Mouse (Mus musculus) cerebellum, adult 8-10 months (tissue): ENCODE measurements around the gene Uhmk1.
A peak's percentile ranks its signal among the peaks of the same experiment; 100 is the strongest.
"Not testable (repeated sequence)": the region's sequence is repeated elsewhere in the genome, so short reads cannot be mapped to it uniquely, and the experiment has no call there.

Source experiments
- DNase-seq: peaks from one replicate; pipeline ENCODE4 v3.0.0; 2022

The Uhmk1 gene

DNA sequence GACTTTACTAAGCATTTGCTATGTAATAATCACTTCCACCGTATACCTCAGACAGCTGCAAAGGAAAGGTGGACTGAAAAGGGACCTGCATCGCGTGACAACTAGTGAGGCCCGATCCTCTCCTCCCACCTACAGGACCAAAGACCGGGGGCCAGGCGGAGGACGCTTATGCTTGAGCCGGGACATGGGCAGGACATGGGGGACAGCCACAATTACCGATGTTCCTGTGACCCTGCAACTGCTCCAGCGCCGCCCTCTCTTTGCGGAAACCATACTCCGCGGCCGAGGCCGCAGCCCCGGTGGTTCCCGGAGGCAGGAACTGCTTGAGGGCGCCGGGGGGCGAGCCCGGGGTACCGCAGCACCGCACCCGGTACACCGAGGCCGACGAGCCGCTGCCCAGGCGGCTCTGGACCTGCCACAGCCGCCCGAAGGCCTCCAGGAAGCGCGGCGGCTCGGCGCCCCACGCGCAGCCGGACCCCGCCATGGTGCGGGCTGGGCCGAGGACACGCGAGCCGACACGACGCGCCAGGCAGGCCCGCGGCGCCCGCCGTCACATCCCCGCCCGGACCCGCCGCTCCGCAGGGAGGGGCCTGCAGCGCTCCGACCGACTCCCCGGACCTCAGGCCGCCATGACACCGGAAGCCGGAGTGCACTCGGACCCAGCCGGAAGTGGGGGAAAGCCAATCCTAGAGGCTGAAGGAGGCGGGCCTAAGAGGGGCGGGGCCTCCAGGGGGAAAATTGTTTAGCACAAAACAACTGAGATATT, at the start of gene Uhmk1:
Gene Uhmk1, minus strand, starts transcription at position 641 of the 766 bp plus-strand sequence.
- peak; percentile 88 for DNase-seq

DNA sequence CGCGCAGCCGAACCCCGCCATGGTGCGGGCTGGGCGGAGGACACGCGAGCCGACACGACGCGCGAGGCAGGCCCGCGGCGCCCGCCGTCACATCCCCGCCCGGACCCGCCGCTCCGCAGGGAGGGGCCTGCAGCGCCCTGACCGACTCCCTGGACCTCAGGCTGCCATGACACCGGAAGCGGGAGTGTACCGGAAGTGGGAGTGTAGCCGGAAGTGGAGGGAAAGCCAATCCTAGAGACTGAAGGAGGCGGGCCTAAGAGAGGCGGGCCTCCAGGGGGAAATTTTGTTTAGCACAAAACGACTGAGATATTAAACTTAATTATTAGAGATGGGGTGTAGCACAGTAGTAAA, 40.3 kb upstream of the Uhmk1 start:
- DNase-seq, result peak; percentile 84

DNA sequence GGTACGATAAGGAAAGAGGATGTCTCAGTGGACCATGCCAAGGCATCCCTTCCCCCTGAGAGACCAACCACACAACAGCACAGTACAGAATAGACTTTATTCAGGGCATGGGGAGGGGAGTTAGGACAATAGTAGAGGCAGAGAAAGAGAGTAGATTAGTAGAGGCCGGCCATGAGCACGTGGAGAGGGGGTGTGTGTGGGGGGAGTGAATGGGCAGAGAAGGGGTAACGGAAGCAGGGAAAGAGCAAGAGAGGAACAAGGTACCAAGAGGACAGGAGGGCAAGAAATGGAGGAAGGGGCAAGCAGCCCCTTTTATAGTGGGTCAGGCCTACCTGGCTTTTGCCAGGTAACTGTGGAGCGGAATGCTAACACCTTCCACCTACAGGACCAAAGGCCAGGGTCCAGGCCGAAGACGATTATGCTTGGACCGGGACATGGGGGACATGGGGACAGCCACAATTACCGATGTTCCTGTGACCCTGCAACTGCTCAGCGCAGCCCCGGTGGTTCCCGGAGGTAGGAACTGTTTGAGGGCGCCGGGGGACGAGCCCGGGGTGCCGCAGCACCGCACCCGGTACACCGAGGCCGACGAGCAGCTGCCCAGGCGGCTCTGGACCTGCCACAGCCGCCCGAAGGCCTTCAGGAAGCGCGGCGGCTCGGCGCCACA, 39.8 kb upstream of the Uhmk1 start:
- peak; percentile 1 for DNase-seq

GRCm38 (mm10) chr1:170245016-170245415, 29.8 kb upstream of the Uhmk1 start:
- DNase-seq, result no peak

GRCm38 (mm10) chr1:170232688-170233087, 17.5 kb upstream of the Uhmk1 start, which contains the start of gene Sh2d1b2:
Sh2d1b2 (plus strand) TSS chr1:170232749.
- not testable (repeated sequence) for DNase-seq

DNA sequence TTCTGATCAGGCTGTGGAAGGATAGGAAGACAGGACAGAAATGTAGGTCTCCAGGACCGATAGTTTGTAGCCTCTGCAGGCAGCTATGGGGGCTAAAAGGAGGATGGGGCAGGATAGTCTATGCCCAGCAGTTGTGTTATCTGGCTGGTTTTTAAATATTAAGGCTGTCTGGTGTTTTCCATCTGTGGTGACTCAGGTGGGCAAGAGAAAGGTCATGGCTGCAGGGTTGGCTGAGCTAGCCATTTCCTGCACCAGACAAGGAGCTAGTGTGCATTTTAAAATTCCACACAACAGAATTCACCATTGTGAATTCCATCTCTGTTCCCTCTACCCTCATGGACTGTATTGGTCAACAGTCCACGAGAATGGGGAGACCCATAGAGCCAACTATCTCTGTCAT, 8.1 kb upstream of the Uhmk1 start:
- DNase-seq, result no peak

- DNase-seq, result no peak
These were observed 5.2 kb upstream of the Uhmk1 start for GRCm38 (mm10) chr1:170220351-170220750.

GRCm38 (mm10) chr1:170218091-170218884, 3.1 kb upstream of the Uhmk1 start:
- no peak for DNase-seq

GRCm38 (mm10) chr1:170215590-170215989, 393 bp upstream of the Uhmk1 start:
- no peak for DNase-seq

DNA sequence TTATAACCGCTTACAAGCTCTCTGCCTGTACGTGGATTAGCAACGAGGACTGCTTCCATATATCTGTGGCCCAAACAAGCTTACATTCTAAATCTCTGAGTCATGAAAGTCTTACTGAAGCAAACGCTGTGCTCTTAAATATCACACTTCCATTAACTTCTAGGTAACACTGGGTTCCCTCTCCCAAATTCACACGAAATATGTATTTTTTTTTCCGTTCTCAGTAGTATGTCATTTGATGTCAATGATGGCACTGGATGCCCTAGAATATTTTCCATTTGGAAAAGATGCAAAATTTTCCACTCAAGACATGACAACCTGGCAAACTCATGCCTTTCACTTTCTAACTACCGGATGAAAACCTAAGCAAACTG, 827 bp downstream of the Uhmk1 start:
- DNase-seq, result no peak

DNA sequence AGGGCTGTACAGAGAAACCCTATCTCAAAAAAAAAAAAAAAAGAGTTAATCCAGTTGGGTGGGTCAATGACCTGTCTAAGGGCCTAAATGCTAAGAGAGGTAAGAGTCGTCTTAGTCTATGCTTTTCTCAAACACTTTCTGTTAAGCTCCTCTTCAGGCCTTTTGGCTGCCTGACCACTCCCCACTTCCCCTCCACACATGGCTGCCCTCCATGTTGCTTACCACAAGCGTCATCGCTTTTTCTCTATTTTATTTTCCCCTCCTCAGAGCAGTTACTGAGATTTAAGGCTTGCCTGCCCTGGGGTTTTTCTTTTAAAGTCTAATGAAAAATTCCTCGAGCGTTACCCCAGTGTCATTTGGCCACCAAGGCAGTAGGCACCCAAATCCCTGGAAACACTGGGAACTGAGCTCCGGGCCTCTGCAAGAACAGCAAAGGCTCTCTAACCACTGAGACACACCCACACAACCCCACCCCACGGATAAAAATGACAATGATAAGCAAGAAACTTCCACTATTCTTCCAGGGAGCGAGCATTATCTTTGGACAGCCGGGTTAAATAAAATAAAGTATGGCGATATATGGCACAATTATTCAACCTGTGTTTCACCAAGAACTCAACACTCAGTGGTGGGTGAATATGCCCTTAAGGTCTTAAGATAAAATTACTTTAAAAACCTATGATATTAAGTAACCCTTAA, 1.9 kb downstream of the Uhmk1 start:
- no peak for DNase-seq

DNA sequence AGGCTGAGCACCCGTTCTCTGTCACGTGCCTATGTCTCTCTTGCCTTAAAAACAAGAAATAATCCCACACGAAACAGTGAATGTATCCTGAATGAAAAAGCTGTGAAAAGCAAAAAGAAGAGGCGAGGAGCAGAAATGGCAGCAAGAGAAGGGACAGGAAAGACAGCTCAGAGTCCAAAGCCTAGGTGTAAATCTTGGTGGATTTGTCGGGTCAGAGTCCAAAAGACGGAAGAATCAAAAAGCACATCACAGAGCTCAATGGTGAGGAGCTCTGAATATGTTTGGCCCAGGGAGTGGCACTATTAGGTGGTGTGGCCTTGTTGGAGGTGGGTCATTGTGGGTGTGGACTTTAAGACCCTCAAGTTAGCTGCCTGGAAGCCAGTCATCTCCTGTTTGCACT, 8.8 kb downstream of the Uhmk1 start:
- no peak for DNase-seq

GRCm38 (mm10) chr1:170200379-170200778, 14.8 kb downstream of the Uhmk1 start:
- DNase-seq, result no peak

GRCm38 (mm10) chr1:170196211-170196610, 19.0 kb downstream of the Uhmk1 start:
- DNase-seq, result no peak

GRCm38 (mm10) chr1:170191925-170192324, 23.3 kb downstream of the Uhmk1 start:
- DNase-seq, result no peak

DNA sequence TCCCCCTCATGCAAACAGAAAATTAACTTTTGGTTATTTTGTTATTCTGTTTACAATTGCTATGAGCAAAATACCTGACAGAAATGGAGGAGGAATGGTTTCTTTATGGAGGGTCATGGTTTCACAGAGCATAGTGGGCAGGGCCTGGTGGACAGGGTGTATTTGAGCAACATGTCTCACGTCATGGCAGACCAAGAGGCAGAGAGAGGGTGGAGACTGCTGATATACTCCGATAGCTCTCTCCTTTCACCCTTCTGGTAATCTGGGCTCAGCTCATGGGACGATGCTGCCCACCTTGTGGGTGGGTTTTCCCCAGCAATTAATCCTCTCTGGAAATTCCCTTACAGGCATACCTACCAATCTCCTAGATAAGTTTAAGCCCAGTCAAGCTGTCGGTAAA, 25.0 kb downstream of the Uhmk1 start:
- DNase-seq, result no peak

GRCm38 (mm10) chr1:170188601-170189000, 26.6 kb downstream of the Uhmk1 start:
- DNase-seq, result no peak

DNA sequence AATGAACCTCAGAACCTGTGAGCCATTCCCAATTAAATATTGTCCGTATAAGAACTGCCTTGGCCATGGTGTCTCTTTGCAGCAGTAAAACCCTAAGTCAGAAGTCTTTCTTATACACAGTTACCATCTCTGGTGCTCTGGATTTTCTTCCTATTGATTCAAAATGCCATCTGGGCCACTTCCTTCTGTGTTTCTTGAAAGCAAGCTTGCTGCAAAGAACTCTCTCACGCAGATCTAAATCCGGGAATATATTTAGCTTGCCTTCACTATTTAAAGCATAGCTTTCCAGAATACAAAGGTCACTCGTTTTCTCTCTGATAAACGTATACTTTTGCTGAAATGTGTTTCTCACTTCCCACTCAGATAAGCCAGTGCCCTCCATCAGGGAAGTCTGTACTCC, 28.7 kb downstream of the Uhmk1 start:
- no peak for DNase-seq

- DNase-seq, result no peak
These were observed 30.1 kb downstream of the Uhmk1 start for GRCm38 (mm10) chr1:170185137-170185536.

- no peak for DNase-seq
These were observed 32.5 kb downstream of the Uhmk1 start for GRCm38 (mm10) chr1:170182706-170183105.

DNA sequence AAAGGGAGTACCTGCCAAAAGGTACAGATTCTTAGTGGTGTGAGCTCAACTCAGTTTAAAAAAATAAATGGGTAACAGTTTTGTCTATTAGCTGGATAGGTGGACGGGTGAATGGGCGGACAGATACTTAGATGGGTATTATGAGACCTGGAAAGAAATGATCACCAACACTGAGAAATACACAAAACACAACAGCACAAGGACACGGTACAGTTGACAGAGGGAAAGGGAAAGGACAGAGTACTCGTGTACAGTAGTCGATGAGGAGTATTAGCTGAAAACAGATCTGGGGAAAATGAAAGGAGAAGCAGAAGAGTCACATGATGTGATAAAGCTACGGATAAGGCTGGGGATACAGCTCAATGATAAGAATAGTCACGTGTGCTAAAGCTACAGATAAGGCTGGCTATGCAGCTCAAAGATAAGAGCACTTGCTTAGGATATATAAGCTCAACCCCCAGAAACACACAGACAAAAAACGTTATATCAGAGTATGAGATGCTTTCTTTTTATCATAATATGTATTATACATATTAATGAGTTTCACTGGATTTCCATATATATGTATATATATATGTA, 38.4 kb downstream of the Uhmk1 start:
- no peak for DNase-seq

DNA sequence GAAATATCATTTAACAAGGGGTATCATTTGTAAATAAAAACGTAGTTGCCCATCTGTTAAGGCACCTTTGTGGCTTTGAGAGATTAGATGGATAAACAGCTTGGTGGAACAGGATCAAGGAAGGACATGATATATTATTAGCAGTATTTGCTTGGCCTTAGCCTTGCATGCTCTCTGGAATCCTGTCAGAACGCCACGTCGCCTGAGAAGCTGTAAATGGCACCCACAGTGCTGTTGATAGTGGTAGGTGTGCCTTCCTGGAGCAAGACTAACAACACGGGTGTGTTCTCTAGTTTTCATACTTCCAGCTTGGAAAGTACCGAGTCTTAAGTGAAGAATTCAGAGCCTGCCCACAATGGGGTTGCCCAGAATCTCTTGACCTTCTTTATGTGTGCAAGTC, 39.3 kb downstream of the Uhmk1 start:
- DNase-seq, result no peak

DNA sequence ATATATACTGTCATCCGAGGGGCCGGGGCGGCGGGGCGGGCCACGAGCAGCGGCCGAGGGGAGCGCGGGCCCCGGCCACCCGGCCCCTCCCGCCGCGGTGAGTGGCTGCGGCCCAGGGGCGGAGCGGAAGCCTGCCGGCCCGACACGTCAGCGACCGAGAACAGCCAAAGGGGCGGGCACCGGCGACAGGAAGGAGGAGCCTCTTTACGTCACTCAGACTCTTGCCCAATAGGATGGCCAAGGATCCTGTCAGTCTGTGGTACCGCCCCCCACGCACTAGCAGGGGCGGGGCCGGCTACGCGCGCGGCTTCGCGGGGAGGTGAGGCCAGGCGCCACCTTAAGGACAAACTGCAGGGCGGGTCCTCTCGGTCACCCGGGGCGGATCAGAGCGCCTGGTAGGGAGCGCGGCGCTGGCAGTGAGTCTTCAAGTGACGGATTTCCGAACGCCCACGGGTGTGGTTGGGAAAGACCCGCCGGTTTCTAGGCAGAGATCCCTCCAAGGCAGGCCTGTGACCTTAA, 40.3 kb downstream of the Uhmk1 start, which contains the start of gene Uap1:
Gene Uap1, minus strand, starts transcription at position 144 of the 519 bp plus-strand sequence.
- DNase-seq, result peak; percentile 99
